Mouse (Mus musculus) C2C12 (cell line): ENCODE results near the gene Ascc2.

Experiments used
- CEBPB ChIP-seq: IDR thresholded peaks from one replicate; pipeline ENCODE4 v1.6.1; 2011; ENCODE audit warnings: low read depth, mild to moderate bottlenecking, control low read depth, moderate library complexity
- CTCF ChIP-seq: IDR thresholded peaks from one replicate; pipeline ENCODE4 v1.5.1; 2011; ENCODE audit not compliant: control insufficient read depth, insufficient read depth, insufficient read length
- FOSL1 ChIP-seq: IDR thresholded peaks from one replicate; pipeline ENCODE4 v1.8.0; 2011; ENCODE audit warnings: mild to moderate bottlenecking, low read length; ENCODE audit not compliant: poor library complexity, insufficient read depth, severe bottlenecking
- MAX ChIP-seq: IDR thresholded peaks from one replicate; pipeline ENCODE4 v1.6.1; 2011; ENCODE audit warnings: mild to moderate bottlenecking, control low read depth
- MYOD1 ChIP-seq: IDR thresholded peaks from one replicate; pipeline ENCODE4 v1.6.1; 2011; ENCODE audit warnings: low read depth; ENCODE audit not compliant: control insufficient read depth, insufficient read length
- MYOG ChIP-seq: IDR thresholded peaks from one replicate; pipeline ENCODE4 v1.6.1; 2011; ENCODE audit not compliant: control insufficient read depth, insufficient read length; ENCODE audit errors: extremely low read depth

- TF ChIP-seq CTCF (no peak), MYOD1 (no peak), MAX (no peak), MYOG (no peak), CEBPB (no peak), FOSL1 (no peak)
Measured at GRCm38 (mm10) chr11:4643722-4644121, 6.2 kb downstream of the Ascc2 start.
